Mouse (Mus musculus) bone marrow macrophage, adult 2 months (primary cell): ENCODE results near the gene 5730596B20Rik.

Source experiments
- CTCF ChIP-seq: IDR thresholded peaks from 2 replicates; pipeline ENCODE4 v1.5.1; 2012; ENCODE audit warnings: low read depth, mild to moderate bottlenecking, low read length, moderate library complexity
- POLR2A ChIP-seq: IDR thresholded peaks from 2 replicates; pipeline ENCODE4 v1.6.1; 2012; ENCODE audit warnings: mild to moderate bottlenecking, low read depth, low read length, borderline replicate concordance

DNA sequence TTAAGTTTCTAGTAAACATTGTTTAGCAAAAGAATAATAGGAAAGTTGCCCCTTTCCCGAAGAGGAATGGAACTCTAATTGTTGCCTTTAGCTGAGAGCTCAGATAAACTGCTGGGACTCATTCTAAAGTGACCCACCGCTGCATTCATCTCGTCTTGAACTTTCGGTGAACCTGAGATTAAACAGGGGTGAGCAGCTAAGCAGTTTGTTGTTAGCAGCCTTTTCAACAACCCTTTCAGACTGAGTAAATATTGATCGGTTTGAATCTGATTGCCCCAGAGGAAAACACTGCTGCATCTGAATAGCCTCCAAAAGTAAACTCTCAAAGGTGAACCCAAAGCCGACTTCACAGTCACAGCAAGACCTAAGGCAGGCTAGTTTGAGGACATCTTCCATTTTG lies 24.0 kb upstream of the 5730596B20Rik start:
- no peak for TF ChIP-seq POLR2A
- TF ChIP-seq CTCF, result no peak
